Mouse (Mus musculus) CH12.LX (cell line): ENCODE results near the gene Cfap77.

ENCODE experiments used
- CTCF ChIP-seq, 2 experiments: IDR thresholded peaks in 1 of 2; conservative IDR thresholded peaks in 1 of 2; 2 replicates each; pipeline ENCODE4 v1.5.1; 2011 to 2012; ENCODE audit warnings: low read depth in 2 of 2, low read length in 2 of 2, improper control_type of control experiment in 1 of 2, inconsistent platforms in 1 of 2, mild to moderate bottlenecking in 1 of 2, moderate library complexity in 1 of 2
- E2F4 ChIP-seq: IDR thresholded peaks from 2 replicates; pipeline ENCODE4 v1.6.1; 2011; ENCODE audit warnings: low read depth, low read length, improper control_type of control experiment; ENCODE audit not compliant: insufficient replicate concordance
- EP300 ChIP-seq: IDR thresholded peaks from 2 replicates; pipeline ENCODE4 v1.6.1; 2011; ENCODE audit warnings: low read length, improper control_type of control experiment
- KAT2A ChIP-seq: IDR thresholded peaks from 2 replicates; pipeline ENCODE4 v1.6.1; 2012; ENCODE audit warnings: low read length, improper control_type of control experiment, inconsistent platforms; ENCODE audit not compliant: insufficient replicate concordance
- MEF2A ChIP-seq: IDR thresholded peaks from 2 replicates; pipeline ENCODE4 v1.6.1; 2014; ENCODE audit warnings: low read depth, mild to moderate bottlenecking, inconsistent platforms, low read length, improper control_type of control experiment, borderline replicate concordance
- NRF1 ChIP-seq: IDR thresholded peaks from 2 replicates; pipeline ENCODE4 v1.6.1; 2014; ENCODE audit warnings: low read depth, mild to moderate bottlenecking, inconsistent platforms, low read length, improper control_type of control experiment, moderate library complexity
- POLR2A ChIP-seq: IDR thresholded peaks from 2 replicates; pipeline ENCODE4 v1.6.1; 2011; ENCODE audit warnings: low read depth, mild to moderate bottlenecking, improper control_type of control experiment, low read length
- USF2 ChIP-seq: conservative IDR thresholded peaks from 2 replicates; pipeline ENCODE4 v1.6.1; 2011; ENCODE audit warnings: low read depth, low read length, improper control_type of control experiment
- ZC3H11A ChIP-seq: IDR thresholded peaks from 2 replicates; pipeline ENCODE4 v1.6.1; 2012; ENCODE audit warnings: low read depth, mild to moderate bottlenecking, inconsistent platforms, low read length, improper control_type of control experiment
- ZNF384 ChIP-seq: IDR thresholded peaks from 2 replicates; pipeline ENCODE4 v1.6.1; 2012; ENCODE audit warnings: low read depth, low read length, improper control_type of control experiment, inconsistent platforms

DNA sequence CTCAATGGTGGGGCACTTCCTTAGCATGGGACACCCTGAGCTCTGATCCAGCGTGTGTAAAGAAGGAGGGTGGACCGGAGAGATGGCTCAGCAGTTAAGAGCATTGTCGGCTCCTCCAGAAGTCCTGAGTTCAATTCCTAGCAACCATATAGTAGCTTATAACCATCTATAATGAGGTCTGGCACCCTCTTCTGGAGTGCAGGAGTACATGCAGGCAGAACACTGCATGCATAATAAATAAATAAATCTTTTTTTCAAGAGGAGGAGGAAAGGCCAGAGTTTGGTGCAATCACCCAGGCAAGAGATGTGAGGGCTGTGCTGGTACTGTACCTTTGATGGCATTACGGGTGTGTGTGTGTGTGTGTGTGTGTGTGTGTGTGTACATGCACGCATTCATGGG lies 12.7 kb downstream of the Cfap77 start:
- TF ChIP-seq POLR2A (no peak), CTCF (conservative IDR thresholded peaks at IDR 0.05 in 1 of 2, IDR thresholded peaks at IDR 0.05 in 1 of 2; ENCODE audit: low read depth in 2 of 2, low read length in 2 of 2) (peak in 1 of 2 experiments; percentile 42; a peak in 2 of 4 replicates), ZNF384 (no peak), EP300 (no peak), USF2 (no peak), E2F4 (no peak), ZC3H11A (no peak), NRF1 (no peak), KAT2A (no peak), MEF2A (no peak)
